Mouse (Mus musculus) lung, postnatal 10 days (tissue): Measurements from ENCODE around the gene Mkks.
A peak's percentile ranks its signal among the peaks of the same experiment; 100 is the strongest.
"Not testable (repeated sequence)": the region's sequence is repeated elsewhere in the genome, so short reads cannot be mapped to it uniquely, and the experiment has no call there.

Source experiments
- DNase-seq: peaks from one replicate; pipeline ENCODE4 v3.0.0; 2021

Gene Mkks

GRCm38 (mm10) chr2:136891068-136891950 is at the start of gene Mkks, which contains the start of the genes Slx4ip and AL731706.1:
Mkks (minus strand) TSS chr2:136891389.
Slx4ip (plus strand) TSS chr2:136891218.
AL731706.1 (minus strand) TSS chr2:136891389.
- DNase-seq = peak; percentile 100

GRCm38 (mm10) chr2:136938249-136938648 is 47.1 kb upstream of the Mkks start:
- no peak for DNase-seq

- DNase-seq = no peak
Observed at GRCm38 (mm10) chr2:136936391-136937288, 45.5 kb upstream of the Mkks start.

- DNase-seq = peak; percentile 8
Observed at GRCm38 (mm10) chr2:136921003-136921408, 29.8 kb upstream of the Mkks start.

GRCm38 (mm10) chr2:136920257-136920993 is 29.2 kb upstream of the Mkks start:
- no peak for DNase-seq

- no peak for DNase-seq
Observed at GRCm38 (mm10) chr2:136919433-136919832, 28.2 kb upstream of the Mkks start.

GRCm38 (mm10) chr2:136914334-136914902 is 23.2 kb upstream of the Mkks start:
- no peak for DNase-seq

- DNase-seq = no peak
Observed at GRCm38 (mm10) chr2:136913021-136913420, 21.8 kb upstream of the Mkks start.

- peak; percentile 33 for DNase-seq
Observed at GRCm38 (mm10) chr2:136911958-136912411, 20.8 kb upstream of the Mkks start.

- no peak for DNase-seq
Observed at GRCm38 (mm10) chr2:136909298-136909697, 18.1 kb upstream of the Mkks start.

GRCm38 (mm10) chr2:136908596-136908995 is 17.4 kb upstream of the Mkks start:
- DNase-seq = no peak

GRCm38 (mm10) chr2:136896131-136896530 is 4.9 kb upstream of the Mkks start:
- no peak for DNase-seq

- no peak for DNase-seq
Observed at GRCm38 (mm10) chr2:136894494-136894893, 3.3 kb upstream of the Mkks start.

GRCm38 (mm10) chr2:136891951-136892371 is 772 bp upstream of the Mkks start:
- DNase-seq = peak; percentile 97

GRCm38 (mm10) chr2:136890716-136891067 is 497 bp downstream of the Mkks start:
- not testable (repeated sequence) for DNase-seq

GRCm38 (mm10) chr2:136886846-136887245 is 4.3 kb downstream of the Mkks start:
- peak; percentile 30 for DNase-seq

GRCm38 (mm10) chr2:136885579-136885978 is 5.6 kb downstream of the Mkks start, which contains the start of gene AL731706.2:
AL731706.2 (minus strand) TSS chr2:136885679.
- no peak for DNase-seq

- no peak for DNase-seq
Observed at GRCm38 (mm10) chr2:136854543-136855388, 36.4 kb downstream of the Mkks start.

- no peak for DNase-seq
Observed at GRCm38 (mm10) chr2:136850366-136850765, 40.8 kb downstream of the Mkks start.

GRCm38 (mm10) chr2:136837994-136838393 is 53.2 kb downstream of the Mkks start:
- no peak for DNase-seq

- no peak for DNase-seq
Observed at GRCm38 (mm10) chr2:136835882-136836281, 55.3 kb downstream of the Mkks start.
